Mouse (Mus musculus): Measurements from ENCODE around the gene Rbp3.

GRCm38 (mm10) chr14:33965675-33966074 is 11.9 kb downstream of the Rbp3 start:
- TF ChIP-seq CTCF (IDR thresholded peaks at IDR 0.05) (peak; percentile 20; the same call in 1 of the 2 replicates), POLR2A (IDR thresholded peaks at IDR 0.05; ENCODE audit: insufficient read depth, low read depth, low read length) (no peak)

Data from heart, adult 2 months (tissue).